Mouse (Mus musculus): ENCODE measurements around the gene Golga2. TPM values are rescaled to one million over a fixed set of nuclear protein-coding genes. Genes with fewer than 3 reads are reported as not detected.

Gene Golga2
- 100 to 1,000 TPM in 14 of 26 experiments, 10 to 100 TPM in 12; 39.3 to 178 (median 109) TPM for total RNA-seq (2018; cell fraction: chromatin; rRNA removed)
- 10 to 100 TPM; 28.9 to 43.9 (median 39.4) TPM for total RNA-seq (2018; cell fraction: cytosol; rRNA removed)
- 10 to 100 TPM; 29.5 to 82.0 (median 48.2) TPM for total RNA-seq (2018; cell fraction: nucleus; rRNA removed)
- polyA plus RNA-seq (2018), result 31.7 to 53.4 TPM (median 36.4 TPM) in 3 replicates

DNA sequence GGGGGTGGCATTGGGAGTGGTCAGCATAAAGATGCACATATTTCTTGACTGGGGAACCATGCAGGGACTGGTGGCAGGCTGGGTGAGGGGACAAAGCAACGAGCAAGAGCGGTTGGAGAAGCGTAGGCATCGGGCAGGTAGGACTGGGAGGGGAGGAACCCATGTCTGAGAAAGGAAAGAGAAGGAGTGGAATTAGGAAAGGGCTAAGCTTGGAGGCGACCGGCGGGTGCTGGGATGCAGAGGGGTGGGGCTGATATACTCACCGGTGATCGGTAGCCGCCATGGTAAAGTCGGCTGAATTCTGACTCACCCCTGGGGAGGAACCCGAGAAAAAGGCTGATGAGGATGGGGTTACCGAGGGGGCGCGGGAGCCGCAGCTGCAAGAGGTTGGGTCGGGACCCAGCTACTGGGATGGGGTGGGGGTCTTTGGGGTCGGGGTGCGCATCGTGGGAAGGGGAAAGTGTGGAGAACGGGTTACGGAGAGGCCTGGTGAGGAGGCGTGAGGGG, at the start of gene Golga2:
Gene Golga2 (plus strand): TSS at position 51 of the 507 bp plus-strand sequence.
- WGBS (ENCODE audit: missing documents), result 2% methylated on average over 23 of the region's 23 CpGs
- H3K79me2 ChIP-seq (ENCODE audit: inconsistent target), result peaks cover 59% of the 10 kb centered on the region
- H3K4me3 ChIP-seq (ENCODE audit: inconsistent target), result peak within 1 kb of the TSS; percentile 93
- H3K36me3 ChIP-seq (ENCODE audit: inconsistent target), result peaks cover 4% of the 10 kb centered on the region; the same call in 1 of the 2 replicates
- H3K27ac ChIP-seq, result peak within 1 kb of the TSS; percentile 75

DNA sequence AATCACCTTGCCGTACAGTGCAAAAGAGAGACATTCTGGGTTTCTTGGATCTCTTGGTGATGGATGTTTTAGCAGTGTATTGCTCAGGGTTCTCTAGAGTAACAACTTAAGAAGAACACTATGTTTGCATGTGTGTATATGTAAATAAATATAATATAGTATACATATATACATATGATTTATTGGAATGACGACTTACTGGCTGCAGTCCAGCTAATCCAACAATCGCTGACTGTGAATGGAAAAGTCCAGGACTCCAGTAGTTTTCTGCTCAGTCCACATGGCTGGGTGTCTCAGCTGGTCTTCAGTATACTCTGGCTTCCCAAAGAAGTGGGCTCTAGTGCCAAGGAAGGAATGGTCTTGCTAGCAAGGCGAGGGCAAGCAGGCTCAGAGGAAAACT, 49.6 kb upstream of the Golga2 start:
- 43% methylated on average over 4 of the region's 4 CpGs for WGBS (ENCODE audit: missing documents)
- Histone ChIP-seq H3K36me3 (ENCODE audit: inconsistent target) (peaks cover 6% of the 10 kb centered on the region; the same call in 1 of the 2 replicates), H3K79me2 (ENCODE audit: inconsistent target) (no peaks in the 10 kb centered on the region; the same call in 1 of the 2 replicates), H3K4me3 (ENCODE audit: inconsistent target) (peak overlapping the region; percentile 71), H3K27ac (no peak overlapping the region; the same call in 1 of the 2 replicates)

DNA sequence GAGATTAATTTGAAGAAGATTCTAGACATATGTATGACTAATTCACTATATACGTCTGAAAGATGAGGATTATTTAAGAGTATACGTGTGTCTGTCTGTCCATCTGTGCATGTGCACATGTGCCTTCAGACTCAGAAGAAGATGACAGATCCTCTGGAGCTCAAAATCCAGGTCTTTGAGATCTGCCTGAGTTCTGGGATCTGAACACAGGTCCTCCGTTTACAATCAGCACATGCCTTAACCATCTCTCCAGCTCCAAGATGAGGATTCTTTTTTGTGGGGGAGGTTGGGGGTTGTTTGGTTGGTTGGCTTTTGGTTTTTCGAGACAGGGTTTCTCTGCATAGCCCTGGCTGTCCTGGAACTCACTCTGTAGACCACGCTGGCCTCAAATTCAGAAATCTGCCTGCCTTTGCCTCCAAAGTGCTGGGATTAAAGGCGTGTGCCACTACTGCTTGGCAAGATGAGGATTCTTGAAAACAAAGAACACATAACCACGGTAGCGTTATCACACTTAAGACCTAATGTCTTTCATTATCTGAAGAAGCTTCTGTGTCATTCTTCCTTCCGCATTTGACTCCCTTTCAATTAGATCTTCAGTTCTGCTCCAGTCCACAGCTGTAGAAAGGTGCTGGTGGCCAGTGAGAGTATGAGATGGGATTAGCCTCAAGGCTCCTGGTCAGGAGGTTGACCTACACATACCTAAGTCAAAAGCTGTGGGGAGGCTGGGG, 48.3 kb upstream of the Golga2 start:
- no peak overlapping the region for H3K4me3 ChIP-seq (ENCODE audit: inconsistent target)
- WGBS (ENCODE audit: missing documents), result 95% methylated on average over 9 of the region's 9 CpGs
- H3K27ac ChIP-seq, result no peak overlapping the region
- no peaks in the 10 kb centered on the region for H3K36me3 ChIP-seq (ENCODE audit: inconsistent target)
- H3K79me2 ChIP-seq (ENCODE audit: inconsistent target), result no peaks in the 10 kb centered on the region; the same call in 1 of the 2 replicates

GRCm38 (mm10) chr2:32240591-32240990, 46.6 kb upstream of the Golga2 start:
- H3K4me3 ChIP-seq (ENCODE audit: inconsistent target), result no peak overlapping the region
- H3K36me3 ChIP-seq (ENCODE audit: inconsistent target), result peaks cover 11% of the 10 kb centered on the region; the same call in 1 of the 2 replicates
- no peak overlapping the region for H3K27ac ChIP-seq
- WGBS (ENCODE audit: missing documents), result 93% methylated on average over 5 of the region's 5 CpGs
- H3K79me2 ChIP-seq (ENCODE audit: inconsistent target), result no peaks in the 10 kb centered on the region

DNA sequence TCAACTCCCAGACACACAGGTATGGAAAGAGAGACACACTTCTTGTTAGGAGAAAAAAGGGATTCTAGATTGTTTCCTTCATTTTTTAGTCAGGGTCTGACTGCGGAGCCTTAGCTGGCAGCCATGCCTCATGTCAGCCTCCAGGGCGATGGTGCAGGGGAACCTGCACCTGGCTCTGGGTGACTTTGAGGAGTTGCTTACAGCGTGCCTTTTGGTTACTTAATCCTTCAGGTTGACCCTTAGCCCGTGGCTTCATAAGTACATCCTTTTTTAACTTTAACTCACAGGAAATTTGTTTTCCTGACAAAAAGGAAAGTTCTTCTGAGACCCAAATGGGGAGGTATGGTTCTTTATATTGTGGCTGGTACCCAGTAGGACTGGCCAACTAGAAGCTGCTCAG, 44.2 kb upstream of the Golga2 start:
- H3K27ac ChIP-seq, result no peak overlapping the region
- H3K4me3 ChIP-seq (ENCODE audit: inconsistent target), result no peak overlapping the region
- peaks cover 22% of the 10 kb centered on the region; the same call in 1 of the 2 replicates for H3K36me3 ChIP-seq (ENCODE audit: inconsistent target)
- H3K79me2 ChIP-seq (ENCODE audit: inconsistent target), result no peaks in the 10 kb centered on the region
- WGBS (ENCODE audit: missing documents), result 92% methylated on average over 4 of the region's 4 CpGs

- H3K27ac ChIP-seq, result no peak overlapping the region
- peaks cover 35% of the 10 kb centered on the region; the same call in 1 of the 2 replicates for H3K36me3 ChIP-seq (ENCODE audit: inconsistent target)
- no peak overlapping the region for H3K4me3 ChIP-seq (ENCODE audit: inconsistent target)
- 93% methylated on average over 4 of the region's 4 CpGs for WGBS (ENCODE audit: missing documents)
- H3K79me2 ChIP-seq (ENCODE audit: inconsistent target), result no peaks in the 10 kb centered on the region
These were observed 40.4 kb upstream of the Golga2 start for GRCm38 (mm10) chr2:32246741-32247140.

GRCm38 (mm10) chr2:32248377-32249361, 38.5 kb upstream of the Golga2 start:
- 87% methylated on average over 10 of the region's 10 CpGs for WGBS (ENCODE audit: missing documents)
- H3K79me2 ChIP-seq (ENCODE audit: inconsistent target), result no peaks in the 10 kb centered on the region
- H3K4me3 ChIP-seq (ENCODE audit: inconsistent target), result no peak overlapping the region
- peaks cover 39% of the 10 kb centered on the region; the same call in 1 of the 2 replicates for H3K36me3 ChIP-seq (ENCODE audit: inconsistent target)
- no peak overlapping the region for H3K27ac ChIP-seq

DNA sequence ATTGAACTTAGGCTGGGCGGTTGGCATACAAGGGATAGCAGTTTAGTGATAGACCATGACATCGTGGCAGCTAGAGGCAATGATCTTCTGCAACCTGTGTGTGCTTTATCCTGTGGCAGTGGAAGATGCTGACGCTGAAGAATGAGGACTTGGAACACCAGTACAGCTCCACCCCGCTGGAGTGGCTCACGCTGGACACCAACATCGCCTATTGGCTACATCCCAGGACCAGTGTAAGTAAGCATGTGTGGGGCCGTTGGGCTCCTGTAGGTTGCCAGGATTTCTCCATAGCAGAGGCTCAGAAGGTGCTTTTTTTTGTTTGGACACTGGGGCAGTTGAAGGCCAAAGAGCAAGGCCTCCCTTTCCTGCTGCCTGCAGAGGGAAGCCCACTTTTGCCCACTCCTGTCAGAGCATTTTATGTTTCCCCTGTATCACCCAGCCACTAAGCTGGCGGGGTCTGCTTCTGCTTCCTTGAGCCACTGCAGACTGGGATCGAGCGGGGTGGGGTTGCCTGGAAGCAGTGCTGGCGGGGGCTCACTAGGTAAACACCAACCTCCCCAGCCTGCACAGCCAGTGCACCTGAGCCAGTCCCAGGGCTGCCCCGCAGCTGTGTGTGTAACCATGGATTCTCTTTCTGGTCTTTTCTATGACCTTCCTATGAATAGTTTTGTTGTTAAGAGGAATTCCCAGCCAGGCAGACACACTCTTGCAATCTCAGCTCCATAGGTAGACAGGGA, 35.2 kb upstream of the Golga2 start:
- Histone ChIP-seq H3K36me3 (ENCODE audit: inconsistent target) (peaks cover 48% of the 10 kb centered on the region), H3K27ac (no peak overlapping the region), H3K79me2 (ENCODE audit: inconsistent target) (no peaks in the 10 kb centered on the region), H3K4me3 (ENCODE audit: inconsistent target) (no peak overlapping the region)
- 93% methylated on average over 11 of the region's 12 CpGs for WGBS (ENCODE audit: missing documents)

- H3K36me3 ChIP-seq (ENCODE audit: inconsistent target), result peaks cover 48% of the 10 kb centered on the region
- H3K4me3 ChIP-seq (ENCODE audit: inconsistent target), result no peak overlapping the region
- H3K27ac ChIP-seq, result no peak overlapping the region
- H3K79me2 ChIP-seq (ENCODE audit: inconsistent target), result no peaks in the 10 kb centered on the region
- WGBS (ENCODE audit: missing documents), result 95% methylated on average over 5 of the region's 5 CpGs
These were observed 34.5 kb upstream of the Golga2 start for GRCm38 (mm10) chr2:32252658-32253057.

- peaks cover under 1% of the 10 kb centered on the region; the same call in 1 of the 2 replicates for H3K79me2 ChIP-seq (ENCODE audit: inconsistent target)
- peaks cover 48% of the 10 kb centered on the region for H3K36me3 ChIP-seq (ENCODE audit: inconsistent target)
- WGBS (ENCODE audit: missing documents), result 90% methylated on average over 1 of the region's 1 CpGs
- H3K27ac ChIP-seq, result no peak overlapping the region
- no peak overlapping the region for H3K4me3 ChIP-seq (ENCODE audit: inconsistent target)
These were observed 33.8 kb upstream of the Golga2 start for GRCm38 (mm10) chr2:32253352-32253751.

DNA sequence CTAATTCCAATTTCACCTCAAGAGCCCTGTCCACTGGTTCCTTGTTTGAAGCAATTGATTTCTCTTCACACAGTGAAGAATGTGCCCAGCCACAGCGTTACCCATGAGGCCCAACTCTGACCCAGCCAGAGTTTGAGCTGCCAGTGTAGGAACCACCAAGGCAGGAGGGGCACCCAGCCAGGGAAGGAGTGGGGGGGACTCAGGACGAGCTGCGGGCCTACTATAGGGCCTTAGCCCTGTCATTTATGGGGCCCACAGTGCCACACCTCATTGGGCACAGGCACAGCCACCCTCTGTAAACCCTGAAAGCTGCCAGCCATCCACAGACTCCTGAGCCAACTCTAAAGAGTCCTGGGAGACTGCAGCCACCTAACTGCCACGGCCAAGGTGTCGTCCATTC, 32.6 kb upstream of the Golga2 start:
- H3K36me3 ChIP-seq (ENCODE audit: inconsistent target), result peaks cover 39% of the 10 kb centered on the region
- peaks cover 13% of the 10 kb centered on the region for H3K79me2 ChIP-seq (ENCODE audit: inconsistent target)
- no peak overlapping the region for H3K27ac ChIP-seq
- H3K4me3 ChIP-seq (ENCODE audit: inconsistent target), result no peak overlapping the region
- WGBS (ENCODE audit: missing documents), result 90% methylated on average over 5 of the region's 5 CpGs

DNA sequence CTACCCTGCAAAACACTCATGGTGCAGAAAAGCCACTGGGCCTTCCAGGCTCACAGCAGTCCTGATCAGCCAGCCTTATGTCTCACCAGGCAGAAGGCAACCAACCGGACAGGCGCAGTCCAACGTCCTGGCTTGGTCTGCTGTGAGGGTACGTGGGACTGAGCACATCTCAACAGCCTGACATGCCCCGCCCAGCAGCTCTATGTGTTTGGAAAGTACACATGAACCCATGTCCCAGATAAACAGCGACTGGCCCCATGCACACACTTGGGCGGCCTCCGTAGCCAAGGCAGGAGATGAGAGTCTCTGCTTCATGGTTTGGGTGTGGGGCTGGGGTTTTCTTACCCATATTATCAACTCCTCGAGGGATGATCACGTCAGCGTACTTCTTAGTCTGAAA, 30.9 kb upstream of the Golga2 start:
- H3K36me3 ChIP-seq (ENCODE audit: inconsistent target), result peaks cover 39% of the 10 kb centered on the region

DNA sequence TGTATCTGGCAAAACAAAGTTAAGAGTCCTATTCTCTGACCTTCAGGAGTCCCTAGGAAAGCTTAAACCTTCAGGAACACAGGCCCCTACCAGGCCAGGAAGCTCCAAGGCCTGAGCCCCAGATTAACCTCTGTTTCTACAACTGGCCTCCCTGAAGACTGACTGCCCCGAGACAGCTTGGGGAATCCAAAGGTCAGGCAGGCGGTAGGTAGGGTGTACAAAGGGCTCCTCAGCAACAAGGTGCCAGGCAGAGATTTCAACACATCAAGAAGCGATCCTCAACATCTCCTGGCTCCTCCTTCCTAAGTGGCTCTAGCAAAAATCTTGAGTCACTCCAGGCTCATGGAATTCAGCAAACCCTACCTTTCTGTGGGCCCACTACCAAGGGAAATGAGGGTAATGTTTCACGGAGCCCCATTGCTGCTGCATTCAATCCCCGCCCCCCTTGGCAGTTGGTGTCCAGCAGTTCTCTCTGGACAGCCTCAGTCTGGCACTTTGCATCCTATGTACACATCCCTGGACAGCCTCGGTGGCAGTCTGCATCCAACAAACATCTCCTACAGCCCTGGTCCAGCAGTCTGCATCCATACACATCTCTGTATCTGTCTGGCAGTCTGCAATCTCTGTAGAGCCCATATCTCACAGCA, 28.2 kb upstream of the Golga2 start:
- WGBS (ENCODE audit: missing documents), result 57% methylated on average over 6 of the region's 6 CpGs
- Histone ChIP-seq H3K79me2 (ENCODE audit: inconsistent target) (peaks cover 14% of the 10 kb centered on the region), H3K4me3 (ENCODE audit: inconsistent target) (peak overlapping the region; percentile 67), H3K36me3 (ENCODE audit: inconsistent target) (peaks cover 32% of the 10 kb centered on the region), H3K27ac (peak overlapping the region; percentile 28; the same call in 1 of the 2 replicates)

More for the DNA sequence above, 30.9 kb upstream of the Golga2 start:
- WGBS (ENCODE audit: missing documents), result 93% methylated on average over 11 of the region's 11 CpGs
- Histone ChIP-seq H3K27ac (no peak overlapping the region), H3K79me2 (ENCODE audit: inconsistent target) (peaks cover 14% of the 10 kb centered on the region), H3K4me3 (ENCODE audit: inconsistent target) (no peak overlapping the region)

Measured in macrophage (primary cell).